Mouse (Mus musculus) urinary bladder, postnatal 25 days (tissue): ENCODE data around the gene Adam12.

Experiments used
- DNase-seq: peaks from one replicate; pipeline ENCODE4 v3.0.0; 2022; ENCODE audit warnings: low spot score

The Adam12 gene

DNA sequence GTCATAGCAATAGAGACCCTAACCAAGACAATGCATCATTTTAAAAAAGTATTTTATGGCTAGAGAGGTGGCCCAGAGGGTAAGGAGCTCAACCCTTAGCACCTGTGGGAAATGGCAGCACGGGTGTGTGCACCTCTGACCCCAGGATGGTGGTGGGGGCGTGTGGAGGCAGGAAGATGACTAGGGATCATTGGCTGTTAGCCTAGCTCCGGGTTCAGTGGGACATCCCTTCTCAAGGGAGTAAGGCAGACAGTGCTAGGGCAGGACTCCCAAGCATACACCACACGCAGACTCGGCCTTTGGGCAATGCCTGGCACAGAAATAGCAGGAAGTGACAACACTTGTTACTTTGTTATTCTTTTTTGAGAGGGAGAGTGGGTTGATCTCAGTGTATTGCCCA lies 359.2 kb downstream of the Adam12 start:
- no peak for DNase-seq

GRCm38 (mm10) chr7:133870265-133870664 lies 361.7 kb downstream of the Adam12 start:
- no peak for DNase-seq

GRCm38 (mm10) chr7:133863684-133864083 lies 368.3 kb downstream of the Adam12 start:
- no peak for DNase-seq

GRCm38 (mm10) chr7:133863151-133863550 lies 368.8 kb downstream of the Adam12 start:
- no peak for DNase-seq

GRCm38 (mm10) chr7:133862723-133863122 lies 369.2 kb downstream of the Adam12 start:
- DNase-seq, result no peak

- DNase-seq, result no peak
Observed at GRCm38 (mm10) chr7:133862233-133862632, 369.7 kb downstream of the Adam12 start.

DNA sequence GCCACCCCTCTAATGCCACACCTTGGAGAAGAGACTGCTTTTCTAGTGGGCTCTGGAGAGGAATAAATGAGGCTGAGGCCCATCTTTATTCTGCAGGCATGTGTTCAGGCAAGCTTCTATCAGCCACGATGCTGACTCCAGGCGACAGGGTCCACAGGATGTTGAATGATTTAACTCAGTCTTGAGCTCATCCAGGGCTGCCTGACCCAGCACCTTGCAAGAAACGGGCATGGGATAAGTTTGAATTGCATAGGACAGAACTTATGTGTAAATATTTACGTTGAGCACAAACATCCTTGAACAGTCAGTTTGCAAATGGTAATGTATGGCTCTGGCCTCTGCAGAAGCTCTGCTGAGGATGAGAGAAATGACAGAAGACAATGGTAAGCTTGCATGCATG lies 372.4 kb downstream of the Adam12 start:
- DNase-seq, result no peak

- no peak for DNase-seq
Observed at GRCm38 (mm10) chr7:133858506-133858905, 373.4 kb downstream of the Adam12 start.

DNA sequence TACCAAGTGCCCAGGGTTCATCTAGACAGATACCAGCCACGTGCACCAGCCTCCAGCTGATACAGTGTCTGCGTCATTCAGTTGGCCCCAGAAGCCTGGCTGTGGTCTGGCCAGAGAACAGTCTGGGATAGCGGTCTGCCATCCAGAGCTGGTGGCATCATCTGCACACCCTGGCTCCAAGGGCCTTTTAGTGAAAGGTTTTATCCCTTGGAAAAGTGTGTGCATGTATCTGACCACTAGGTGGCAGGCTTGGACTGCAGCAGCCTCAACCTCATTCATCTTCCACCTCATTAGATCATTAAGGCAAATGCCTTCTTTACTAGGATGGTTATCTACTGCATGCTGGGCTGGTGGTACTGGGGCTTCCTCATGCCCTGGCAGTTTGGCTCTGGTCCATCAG lies 375.7 kb downstream of the Adam12 start:
- DNase-seq, result peak; percentile 58

- no peak for DNase-seq
Observed at GRCm38 (mm10) chr7:133850735-133851134, 381.2 kb downstream of the Adam12 start.

GRCm38 (mm10) chr7:133848180-133848579 lies 383.8 kb downstream of the Adam12 start:
- DNase-seq, result no peak

- DNase-seq, result no peak
Observed at GRCm38 (mm10) chr7:133847175-133847574, 384.8 kb downstream of the Adam12 start.

GRCm38 (mm10) chr7:133842079-133842478 lies 389.9 kb downstream of the Adam12 start:
- no peak for DNase-seq

DNA sequence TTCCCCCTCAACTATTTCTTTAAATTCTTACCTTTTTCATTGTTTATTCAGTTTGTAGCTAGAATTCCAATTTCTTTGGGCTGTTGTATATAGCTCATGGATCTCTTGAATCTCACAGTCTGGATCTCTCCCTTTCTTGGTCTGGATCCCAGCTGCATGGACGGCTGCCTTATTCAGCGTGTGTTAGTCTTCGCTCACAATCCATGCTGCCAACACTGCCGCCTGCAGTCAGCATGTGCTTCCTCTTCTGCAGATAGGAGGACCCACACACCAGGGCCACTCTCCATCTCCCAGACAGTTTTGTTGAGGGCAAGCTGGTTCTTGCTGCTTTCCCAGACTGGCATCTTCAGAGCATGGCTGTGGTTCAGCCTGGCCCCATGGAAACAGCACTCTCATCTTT lies 392.4 kb downstream of the Adam12 start:
- no peak for DNase-seq
